Mouse (Mus musculus): Measurements from ENCODE around the gene Cpa5. TPM values are rescaled to one million over a fixed set of nuclear protein-coding genes. Genes with fewer than 3 reads are reported as not detected.

The Cpa5 gene
- polyA plus RNA-seq, 1 experiment = not detected

DNA sequence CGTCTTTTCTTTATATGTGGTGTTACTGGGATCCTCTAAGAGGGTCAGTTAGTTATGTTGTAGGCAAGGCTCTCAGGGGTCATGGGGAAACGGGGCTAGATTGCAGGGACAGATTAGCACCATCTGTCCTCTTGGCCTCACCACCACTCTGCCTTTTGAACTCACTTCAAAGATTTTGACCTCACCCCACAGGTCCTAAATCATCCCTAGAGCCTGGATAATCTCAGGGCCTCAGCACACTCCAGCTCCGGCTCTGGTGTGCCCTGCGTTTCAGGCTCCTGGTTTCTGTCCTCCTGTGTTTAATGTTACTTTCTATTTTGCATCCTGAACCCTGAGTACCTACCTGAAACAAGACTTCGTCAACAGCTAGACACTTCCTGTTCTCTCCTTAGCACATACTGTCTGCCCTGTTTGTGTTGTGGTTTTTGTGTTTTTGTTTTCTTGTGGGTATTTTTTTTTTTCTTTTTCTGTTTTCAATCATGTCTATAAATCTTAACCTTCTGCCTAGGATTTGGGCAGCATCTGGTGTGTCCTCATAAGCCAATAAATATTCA, 18.9 kb upstream of the Cpa5 start:
- H3ac ChIP-seq (ENCODE audit: control insufficient read depth, insufficient read length) = no peak overlapping the region
- H3K4me2 ChIP-seq (ENCODE audit: low read depth) = no peak overlapping the region
- H3K79me2 ChIP-seq (ENCODE audit: control insufficient read depth, insufficient read depth) = no peaks in the 10 kb centered on the region
- no peaks in the 10 kb centered on the region for H3K27me3 ChIP-seq (ENCODE audit: control insufficient read depth, insufficient read depth, insufficient read length)
- H3K36me3 ChIP-seq (ENCODE audit: control insufficient read depth, insufficient read depth) = no peaks in the 10 kb centered on the region
- H3K4me3 ChIP-seq = no peak overlapping the region
- TF ChIP-seq POLR2A (IDR thresholded peaks at IDR 0.05; ENCODE audit: insufficient read length, low read depth) (no peak), MAX (IDR thresholded peaks at IDR 0.05; ENCODE audit: low read depth) (no peak), SRF (IDR thresholded peaks at IDR 0.05; ENCODE audit: control insufficient read depth, insufficient read length, low read depth) (no peak), E2F4 (IDR thresholded peaks at IDR 0.05; ENCODE audit: insufficient read depth) (no peak), TCF3 (IDR thresholded peaks at IDR 0.05; ENCODE audit: insufficient read length, low read depth) (no peak)

DNA sequence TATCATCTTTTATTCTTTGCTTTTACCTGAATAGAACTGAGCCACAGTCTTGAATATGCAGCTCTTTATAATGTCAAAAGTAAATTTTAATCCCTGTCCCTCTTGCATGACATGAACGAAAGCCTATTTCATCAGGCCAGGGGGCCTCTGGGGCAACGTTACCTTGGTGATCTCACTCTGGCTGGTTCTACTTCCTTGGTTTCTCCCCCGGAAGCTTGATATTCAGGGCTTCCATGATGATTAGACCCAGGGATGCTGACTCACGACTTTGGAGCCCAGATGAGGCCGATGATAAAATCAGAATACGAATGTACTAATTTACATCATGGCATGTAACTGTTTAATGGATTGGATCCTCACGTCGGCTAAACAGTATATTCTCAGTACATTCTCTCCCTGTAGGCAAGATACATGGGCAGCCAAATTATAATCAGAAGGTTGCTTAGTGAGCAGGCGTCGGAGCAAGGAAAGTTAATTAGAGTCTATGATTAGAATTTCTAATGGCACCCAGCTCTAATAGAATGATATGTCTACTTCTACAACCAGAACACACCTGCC, 18.3 kb upstream of the Cpa5 start:
- no peak overlapping the region for H3ac ChIP-seq (ENCODE audit: control insufficient read depth, insufficient read length)
- no peaks in the 10 kb centered on the region for H3K27me3 ChIP-seq (ENCODE audit: control insufficient read depth, insufficient read depth, insufficient read length)
- no peaks in the 10 kb centered on the region for H3K36me3 ChIP-seq (ENCODE audit: control insufficient read depth, insufficient read depth)
- H3K79me2 ChIP-seq (ENCODE audit: control insufficient read depth, insufficient read depth) = no peaks in the 10 kb centered on the region
- no peak overlapping the region for H3K4me3 ChIP-seq
- H3K4me2 ChIP-seq (ENCODE audit: low read depth) = no peak overlapping the region
- no peak for TF ChIP-seq E2F4 (IDR thresholded peaks at IDR 0.05; ENCODE audit: insufficient read depth)
- no peak for TF ChIP-seq SRF (IDR thresholded peaks at IDR 0.05; ENCODE audit: control insufficient read depth, insufficient read length, low read depth)
- no peak for TF ChIP-seq TCF3 (IDR thresholded peaks at IDR 0.05; ENCODE audit: insufficient read length, low read depth)
- TF ChIP-seq POLR2A (IDR thresholded peaks at IDR 0.05; ENCODE audit: insufficient read length, low read depth) = no peak
- no peak for TF ChIP-seq CEBPB (IDR thresholded peaks at IDR 0.05; ENCODE audit: insufficient read depth, poor library complexity, severe bottlenecking)
- TF ChIP-seq MYOD1 (IDR thresholded peaks at IDR 0.05; ENCODE audit: control insufficient read depth in 1 of 3, insufficient read length in 2 of 3, low read depth in 2 of 3) = no peak
- TF ChIP-seq MYOG (IDR thresholded peaks at IDR 0.05; ENCODE audit: control insufficient read depth in 1 of 3, insufficient read depth in 1 of 3, insufficient read length in 2 of 3, low read depth in 2 of 3) = no peak
- TF ChIP-seq REST (IDR thresholded peaks at IDR 0.05; ENCODE audit: insufficient read depth, insufficient read length) = no peak
- no peak for TF ChIP-seq USF1 (IDR thresholded peaks at IDR 0.05; ENCODE audit: low read depth)
- TF ChIP-seq MAX (IDR thresholded peaks at IDR 0.05; ENCODE audit: low read depth) = no peak
- no peak for TF ChIP-seq POLR2AphosphoS2 (IDR thresholded peaks at IDR 0.05; ENCODE audit: insufficient read length, low read depth)
- no peak for TF ChIP-seq TCF12 (IDR thresholded peaks at IDR 0.05; ENCODE audit: insufficient read depth, poor library complexity, severe bottlenecking)

DNA sequence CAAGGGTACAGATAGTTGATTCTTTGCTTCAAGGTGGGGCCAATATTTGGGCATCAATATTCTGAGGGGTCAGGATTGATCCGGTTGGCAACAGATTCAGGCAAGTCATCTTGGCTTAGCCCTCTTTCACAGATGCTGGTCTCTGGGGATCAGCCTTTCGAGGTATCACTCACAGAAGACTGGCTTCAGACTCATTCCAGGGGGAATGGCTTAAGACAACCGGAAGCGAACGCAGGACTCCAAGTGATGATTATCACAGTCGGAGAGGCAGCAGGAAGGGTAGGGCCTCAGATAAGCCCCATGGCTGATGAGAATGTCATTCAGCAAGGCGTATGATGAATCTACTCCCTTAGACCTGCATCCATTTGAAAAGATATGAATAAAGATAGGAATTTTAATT, 16.4 kb upstream of the Cpa5 start:
- no peaks in the 10 kb centered on the region for H3K36me3 ChIP-seq (ENCODE audit: control insufficient read depth, insufficient read depth)
- no peak overlapping the region for H3K4me2 ChIP-seq (ENCODE audit: low read depth)
- H3ac ChIP-seq (ENCODE audit: control insufficient read depth, insufficient read length) = no peak overlapping the region
- H3K27me3 ChIP-seq (ENCODE audit: control insufficient read depth, insufficient read depth, insufficient read length) = no peaks in the 10 kb centered on the region
- no peak overlapping the region for H3K4me3 ChIP-seq
- H3K79me2 ChIP-seq (ENCODE audit: control insufficient read depth, insufficient read depth) = no peaks in the 10 kb centered on the region
- TF ChIP-seq E2F4 (IDR thresholded peaks at IDR 0.05; ENCODE audit: insufficient read depth) (no peak), TCF3 (IDR thresholded peaks at IDR 0.05; ENCODE audit: insufficient read length, low read depth) (no peak), MYOG (IDR thresholded peaks at IDR 0.05; ENCODE audit: control insufficient read depth in 1 of 3, insufficient read depth in 1 of 3, insufficient read length in 2 of 3, low read depth in 2 of 3) (no peak), SRF (IDR thresholded peaks at IDR 0.05; ENCODE audit: control insufficient read depth, insufficient read length, low read depth) (no peak), POLR2A (IDR thresholded peaks at IDR 0.05; ENCODE audit: insufficient read length, low read depth) (no peak), CEBPB (IDR thresholded peaks at IDR 0.05; ENCODE audit: insufficient read depth, poor library complexity, severe bottlenecking) (no peak), MAX (IDR thresholded peaks at IDR 0.05; ENCODE audit: low read depth) (no peak), TCF12 (IDR thresholded peaks at IDR 0.05; ENCODE audit: insufficient read depth, poor library complexity, severe bottlenecking) (no peak), MYOD1 (IDR thresholded peaks at IDR 0.05; ENCODE audit: control insufficient read depth in 1 of 3, insufficient read length in 2 of 3, low read depth in 2 of 3) (no peak), POLR2AphosphoS2 (IDR thresholded peaks at IDR 0.05; ENCODE audit: insufficient read length, low read depth) (no peak), REST (IDR thresholded peaks at IDR 0.05; ENCODE audit: insufficient read depth, insufficient read length) (no peak), USF1 (IDR thresholded peaks at IDR 0.05; ENCODE audit: low read depth) (no peak)

DNA sequence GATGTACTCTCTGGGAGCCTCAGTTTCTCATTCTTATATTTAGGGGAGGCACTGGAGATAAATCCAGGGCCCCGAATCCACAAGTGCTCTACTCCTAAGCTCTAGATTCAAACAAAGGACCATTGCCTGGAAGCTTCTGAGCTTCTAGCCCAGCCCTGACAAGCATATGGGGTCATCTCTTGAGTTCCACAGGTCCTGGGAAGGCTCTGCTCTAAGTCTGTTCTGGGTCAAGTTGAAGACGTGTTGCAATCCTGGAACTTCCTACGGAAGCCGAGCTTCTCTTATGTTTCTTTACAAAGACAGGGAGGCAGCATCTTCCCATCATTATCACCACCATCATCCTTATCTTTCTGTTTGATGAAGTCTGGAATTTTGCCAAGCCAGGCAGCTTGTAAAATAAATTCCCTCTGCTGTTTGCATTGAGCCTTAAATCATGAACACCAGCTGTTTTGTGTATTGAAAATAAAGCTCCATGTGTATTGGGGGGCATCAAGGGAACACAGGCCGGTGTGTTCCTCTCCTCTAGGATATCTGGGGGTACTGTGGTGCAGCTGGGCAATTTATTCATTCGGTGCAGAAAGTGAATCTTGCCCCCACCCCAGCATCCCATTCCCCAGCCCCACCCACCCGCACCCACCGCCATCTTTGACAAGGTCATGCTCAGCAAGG, 14.4 kb upstream of the Cpa5 start:
- Histone ChIP-seq H3K36me3 (ENCODE audit: control insufficient read depth, insufficient read depth) (no peaks in the 10 kb centered on the region), H3K4me3 (no peak overlapping the region), H3K4me2 (ENCODE audit: low read depth) (no peak overlapping the region), H3K27me3 (ENCODE audit: control insufficient read depth, insufficient read depth, insufficient read length) (no peaks in the 10 kb centered on the region), H3K79me2 (ENCODE audit: control insufficient read depth, insufficient read depth) (no peaks in the 10 kb centered on the region), H3ac (ENCODE audit: control insufficient read depth, insufficient read length) (no peak overlapping the region)
- TF ChIP-seq E2F4 (IDR thresholded peaks at IDR 0.05; ENCODE audit: insufficient read depth) = no peak
- TF ChIP-seq MAX (IDR thresholded peaks at IDR 0.05; ENCODE audit: low read depth) = no peak
- no peak for TF ChIP-seq TCF12 (IDR thresholded peaks at IDR 0.05; ENCODE audit: insufficient read depth, poor library complexity, severe bottlenecking)
- TF ChIP-seq POLR2AphosphoS2 (IDR thresholded peaks at IDR 0.05; ENCODE audit: insufficient read length, low read depth) = no peak
- TF ChIP-seq TCF3 (IDR thresholded peaks at IDR 0.05; ENCODE audit: insufficient read length, low read depth) = no peak
- no peak for TF ChIP-seq REST (IDR thresholded peaks at IDR 0.05; ENCODE audit: insufficient read depth, insufficient read length)
- no peak for TF ChIP-seq MYOG (IDR thresholded peaks at IDR 0.05; ENCODE audit: control insufficient read depth in 1 of 3, insufficient read depth in 1 of 3, insufficient read length in 2 of 3, low read depth in 2 of 3)
- no peak for TF ChIP-seq POLR2A (IDR thresholded peaks at IDR 0.05; ENCODE audit: insufficient read length, low read depth)
